Mouse (Mus musculus) heart, embryonic 11.5 days (tissue): Measurements from ENCODE around the gene Unc5cl. TPM values are rescaled to one million over a fixed set of nuclear protein-coding genes. Genes with fewer than 3 reads are reported as not detected.
A peak's percentile ranks its signal among the peaks of the same experiment; 100 is the strongest.

Source experiments
- ATAC-seq: fragments of 200-750 bp; cut with Nextera tagmentation; replicated peaks from 2 replicates; pipeline ENCODE4 v1.8.0; 2017; ENCODE audit warnings: moderate library complexity; ENCODE audit not compliant: insufficient number of reproducible peaks, low FRiP score, low TSS enrichment
- H3K27ac ChIP-seq: fragments of 300-500 bp; sonication (generic); 2 replicates; pipeline ENCODE4 v1.5.1; 2014; ENCODE audit warnings: mild to moderate bottlenecking, low read depth, low read length
- H3K27me3 ChIP-seq: fragments of 300-500 bp; sonication (generic); 2 replicates; pipeline ENCODE4 v1.6.1; 2014; ENCODE audit warnings: mild to moderate bottlenecking, low read length, mixed read lengths; ENCODE audit not compliant: control insufficient read depth, insufficient read depth
- H3K36me3 ChIP-seq: fragments of 300-500 bp; sonication (generic); 2 replicates; pipeline ENCODE4 v1.6.1; 2014; ENCODE audit warnings: mild to moderate bottlenecking, low read length, moderate library complexity, mixed read lengths; ENCODE audit not compliant: control insufficient read depth, insufficient read depth
- H3K4me1 ChIP-seq: fragments of 300-500 bp; sonication (generic); 2 replicates; pipeline ENCODE4 v1.6.1; 2014; ENCODE audit warnings: low read length; ENCODE audit not compliant: control insufficient read depth, insufficient read depth
- H3K4me2 ChIP-seq: fragments of 300-500 bp; sonication (generic); 2 replicates; pipeline ENCODE4 v1.6.1; 2014; ENCODE audit warnings: mild to moderate bottlenecking, moderate library complexity
- H3K4me3 ChIP-seq: fragments of 300-500 bp; sonication (generic); 2 replicates; pipeline ENCODE4 v1.5.1; 2014; ENCODE audit warnings: low read depth, low read length
- H3K9ac ChIP-seq: fragments of 300-500 bp; sonication (generic); 2 replicates; pipeline ENCODE4 v1.6.1; 2014; ENCODE audit warnings: mild to moderate bottlenecking, low read depth, low read length, moderate library complexity
- H3K9me3 ChIP-seq: fragments of 300-500 bp; sonication (generic); replicated peaks from 2 replicates; pipeline ENCODE4 v1.6.1; 2016; ENCODE audit warnings: low read length; ENCODE audit not compliant: control insufficient read depth
- WGBS: fragments of 180-500 bp; shearing (Covaris S2); extraction: QIAGEN DNeasy Blood & Tissue Kit; methylation state at CpG from one replicate; pipeline ENCODE4 v1.1.7; 2014; ENCODE audit not compliant: insufficient replicate concordance; 5-methylcytosine and 5-hydroxymethylcytosine counted together
- polyA plus RNA-seq: library from polyadenylated mRNA; unstranded; fragments of >200 nt; fragmentation: Nextera tagmentation; extraction: Ambion mirVana; gene quantifications from 2 replicates; pipeline ENCODE4 v1.2.1, GENCODE M21; 2014

Gene Unc5cl
- polyA plus RNA-seq, 1 experiment from 2014 or later: 0.23 TPM

- H3K9me3 ChIP-seq: no peaks in the 10 kb centered on the region
- peak overlapping the region; percentile 96 for H3K27ac ChIP-seq
- peaks cover 30% of the 10 kb centered on the region for H3K4me1 ChIP-seq
- no peaks in the 10 kb centered on the region for H3K27me3 ChIP-seq
- H3K36me3 ChIP-seq: no peaks in the 10 kb centered on the region
- 21% methylated on average over 7 of the region's 7 CpGs for WGBS
- no peak overlapping the region for H3K9ac ChIP-seq
- peak overlapping the region; percentile 17; the same call in 1 of the 2 replicates for H3K4me2 ChIP-seq
- ATAC-seq: 0 out of 2 replicates have a peak, but pooled peaks have one; percentile 26
- H3K4me3 ChIP-seq: no peak overlapping the region
Measured at GRCm38 (mm10) chr17:48437421-48437911, 17.2 kb upstream of the Unc5cl start.

DNA sequence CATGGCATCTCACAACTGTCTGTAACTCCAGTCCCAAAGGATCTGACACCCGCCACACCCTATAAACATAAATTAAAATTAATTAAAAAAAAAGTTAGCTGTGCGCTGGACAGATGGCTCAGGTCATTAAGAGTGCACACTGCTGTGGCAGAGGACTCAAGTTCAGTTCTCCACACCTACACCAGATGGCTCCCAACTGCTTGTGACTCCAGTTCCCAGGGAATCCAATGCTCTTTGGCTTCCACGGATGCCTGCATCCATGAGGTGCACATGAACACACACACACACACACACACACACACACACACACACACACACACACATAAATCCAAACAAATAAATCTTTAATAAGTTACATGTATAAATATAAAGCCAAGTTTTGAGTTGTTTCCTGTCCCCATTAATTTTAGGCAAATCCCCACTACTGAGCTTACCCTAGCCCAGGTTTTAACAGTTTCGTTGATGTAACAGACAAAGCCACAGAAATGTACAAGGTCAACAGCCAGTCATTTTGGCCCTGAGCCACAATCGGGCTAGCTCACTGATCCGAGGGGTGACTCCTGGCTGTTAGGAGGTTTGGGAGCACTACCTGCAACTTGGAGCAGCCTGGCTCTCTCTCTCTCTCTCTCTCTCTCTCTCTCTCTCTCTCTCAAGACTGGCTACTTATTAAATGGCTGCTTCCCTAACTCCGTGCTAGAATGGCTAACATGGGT is 11.8 kb upstream of the Unc5cl start:
- 74% methylated on average over 7 of the region's 7 CpGs for whole genome bisulfite sequencing
- Histone ChIP-seq H3K9me3 (no peaks in the 10 kb centered on the region), H3K27ac (no peak overlapping the region), H3K36me3 (no peaks in the 10 kb centered on the region), H3K4me1 (peaks cover 3% of the 10 kb centered on the region; the same call in 1 of the 2 replicates), H3K4me2 (no peak overlapping the region), H3K27me3 (no peaks in the 10 kb centered on the region), H3K4me3 (no peak overlapping the region), H3K9ac (no peak overlapping the region)
- ATAC-seq: no peak

DNA sequence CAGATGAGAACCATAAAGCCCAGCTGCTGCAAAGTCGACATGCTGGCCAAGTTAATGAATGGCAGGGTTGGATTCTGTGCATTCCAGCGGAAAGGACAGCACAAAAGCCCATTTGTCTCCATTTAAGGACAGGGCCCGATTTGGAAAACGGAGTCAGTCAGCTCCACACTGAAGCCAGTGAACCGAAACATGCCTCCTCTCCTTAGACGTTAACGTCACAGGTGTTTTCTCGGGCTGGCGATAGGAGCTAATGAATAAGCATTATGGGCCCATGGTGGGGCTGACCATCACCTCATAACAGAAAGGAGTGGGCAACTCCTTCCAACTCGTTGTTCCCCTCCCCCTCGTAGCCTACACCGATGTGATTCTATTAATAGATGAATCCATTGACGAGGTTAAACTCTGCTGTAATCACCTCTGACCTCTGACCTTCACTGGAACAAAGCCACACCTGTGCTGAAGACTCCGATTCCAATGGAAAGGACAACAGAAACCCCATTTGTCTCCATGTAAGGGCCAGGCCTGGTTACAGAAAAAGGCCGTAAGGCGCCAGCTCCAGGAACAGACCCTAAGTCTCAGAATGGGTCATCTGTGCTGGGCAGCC is 11.1 kb upstream of the Unc5cl start:
- Histone ChIP-seq H3K27ac (no peak overlapping the region), H3K9ac (no peak overlapping the region), H3K4me2 (no peak overlapping the region), H3K4me3 (no peak overlapping the region), H3K9me3 (no peaks in the 10 kb centered on the region), H3K4me1 (no peaks in the 10 kb centered on the region), H3K36me3 (no peaks in the 10 kb centered on the region), H3K27me3 (no peaks in the 10 kb centered on the region)
- no peak for ATAC-seq
- WGBS: 74% methylated on average over 16 of the region's 16 CpGs

DNA sequence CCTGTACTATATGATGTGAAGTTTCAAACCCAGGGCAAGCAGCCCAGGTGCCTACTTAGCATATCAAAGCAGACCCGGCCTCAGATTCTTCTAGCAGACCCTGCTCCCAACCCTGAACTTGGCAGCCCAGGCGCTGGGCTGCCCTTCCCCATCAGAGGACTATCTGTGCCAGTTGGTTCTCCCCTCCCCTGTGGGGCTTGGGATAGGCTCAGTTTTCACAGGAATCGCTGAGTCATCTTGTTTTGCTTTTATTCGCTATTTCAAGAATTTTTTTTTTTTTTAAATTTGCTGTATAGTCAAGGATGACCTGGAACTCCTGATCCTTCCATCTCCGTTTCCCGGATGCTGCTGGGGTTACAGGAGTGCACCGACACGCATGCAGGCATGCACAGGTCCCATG is 7.0 kb upstream of the Unc5cl start:
- 67% methylated on average over 8 of the region's 8 CpGs for WGBS
- H3K4me3 ChIP-seq: no peak overlapping the region
- no peak overlapping the region for H3K4me2 ChIP-seq
- no peak overlapping the region for H3K9ac ChIP-seq
- H3K36me3 ChIP-seq: no peaks in the 10 kb centered on the region
- ATAC-seq: no peak
- no peaks in the 10 kb centered on the region for H3K4me1 ChIP-seq
- H3K27me3 ChIP-seq: no peaks in the 10 kb centered on the region
- no peak overlapping the region for H3K27ac ChIP-seq
- H3K9me3 ChIP-seq: no peaks in the 10 kb centered on the region

GRCm38 (mm10) chr17:48450666-48451352 is 3.9 kb upstream of the Unc5cl start:
- WGBS: 79% methylated on average over 13 of the region's 13 CpGs

DNA sequence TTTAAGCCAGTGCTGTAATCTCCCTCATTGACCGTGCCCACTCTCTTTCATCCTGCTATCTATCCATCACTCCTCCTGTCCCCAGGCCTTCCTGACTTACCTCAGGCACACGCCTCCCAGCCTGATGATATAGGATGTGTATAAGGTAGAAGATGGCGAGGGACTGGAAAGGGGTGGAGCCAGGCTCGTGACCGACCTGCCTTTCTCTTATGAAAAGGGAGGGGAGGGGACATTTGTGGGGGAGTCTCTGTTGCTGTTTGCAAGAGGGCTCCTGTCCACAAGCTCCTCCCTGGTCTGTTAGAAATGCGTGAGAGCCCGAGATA is 3.4 kb upstream of the Unc5cl start, which contains the start of gene Tspo2:
Tspo2 (minus strand) TSS at position 170 of the 323 bp plus-strand sequence.
- Histone ChIP-seq H3K4me1 (no peaks in the 10 kb centered on the region), H3K36me3 (no peaks in the 10 kb centered on the region), H3K4me3 (no peak within 1 kb of the TSS), H3K9me3 (no peaks in the 10 kb centered on the region), H3K9ac (no peak within 1 kb of the TSS), H3K27ac (no peak within 1 kb of the TSS), H3K4me2 (no peak within 1 kb of the TSS), H3K27me3 (no peaks in the 10 kb centered on the region)
- ATAC-seq: no peak
- WGBS: 55% methylated on average over 7 of the region's 7 CpGs

More at GRCm38 (mm10) chr17:48450666-48451352, 3.9 kb upstream of the Unc5cl start:
- Histone ChIP-seq H3K36me3 (no peaks in the 10 kb centered on the region), H3K27me3 (no peaks in the 10 kb centered on the region), H3K4me1 (no peaks in the 10 kb centered on the region), H3K4me3 (no peak overlapping the region), H3K9ac (no peak overlapping the region), H3K9me3 (no peaks in the 10 kb centered on the region), H3K27ac (no peak overlapping the region), H3K4me2 (no peak overlapping the region)
- peak; percentile 58 for ATAC-seq

DNA sequence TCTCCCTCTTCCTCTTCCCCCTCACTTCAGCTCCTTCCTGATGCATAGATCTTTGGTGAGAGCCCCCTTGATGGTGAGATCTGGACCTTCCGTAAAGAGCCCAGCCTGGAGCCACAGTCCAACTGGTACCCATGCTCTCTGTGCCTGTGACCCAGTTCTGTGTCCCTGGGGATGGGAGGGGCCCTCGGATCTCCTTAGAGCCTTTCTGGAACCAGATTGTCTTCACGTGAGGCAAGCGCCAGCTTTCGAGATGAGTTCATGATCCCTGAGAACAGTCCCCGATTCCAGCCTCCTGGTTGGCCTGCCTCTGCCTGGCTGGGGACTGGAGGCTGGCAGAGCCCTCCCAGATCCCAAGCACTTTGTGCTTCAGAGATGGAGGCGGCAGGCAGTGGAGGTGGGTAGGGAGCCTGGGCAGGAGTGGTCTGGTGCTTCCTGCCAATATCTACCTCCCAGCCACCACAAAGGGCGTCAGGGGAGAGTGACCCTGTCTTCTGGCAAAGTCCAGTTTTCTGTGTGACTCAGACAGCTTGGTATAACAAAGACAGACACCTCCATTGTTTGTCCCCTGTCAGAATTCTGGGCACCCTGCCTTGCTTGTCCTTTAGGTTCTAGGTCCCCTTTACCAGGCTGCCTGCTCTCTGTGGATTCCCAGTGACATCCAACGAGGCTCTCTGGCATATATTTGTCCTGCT is 2.8 kb upstream of the Unc5cl start:
- Histone ChIP-seq H3K4me1 (no peaks in the 10 kb centered on the region), H3K9ac (no peak overlapping the region), H3K4me2 (no peak overlapping the region), H3K27me3 (no peaks in the 10 kb centered on the region), H3K4me3 (no peak overlapping the region), H3K9me3 (no peaks in the 10 kb centered on the region), H3K27ac (no peak overlapping the region), H3K36me3 (no peaks in the 10 kb centered on the region)
- WGBS: 65% methylated on average over 9 of the region's 9 CpGs
- no peak for ATAC-seq

DNA sequence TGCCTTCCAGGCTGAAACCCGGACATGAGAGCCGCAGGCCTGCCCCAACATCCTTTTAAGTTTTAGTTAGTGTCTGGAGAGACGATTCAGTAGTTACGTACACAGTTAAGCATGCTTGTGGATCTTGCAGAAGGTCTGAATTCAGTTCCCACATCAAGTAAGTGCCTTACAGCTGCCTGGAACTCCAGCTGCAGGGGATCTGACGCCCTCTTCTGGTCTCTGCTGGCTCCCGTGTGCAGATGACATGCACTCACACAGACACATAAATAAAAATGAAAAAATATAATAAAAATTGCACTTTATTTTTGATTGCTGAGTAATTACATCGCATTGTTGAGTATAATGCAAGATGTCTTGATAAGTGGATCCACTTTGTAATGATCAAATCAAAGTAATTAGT is 1.2 kb upstream of the Unc5cl start:
- Histone ChIP-seq H3K9me3 (no peaks in the 10 kb centered on the region), H3K27ac (no peak overlapping the region), H3K9ac (no peak overlapping the region), H3K4me2 (no peak overlapping the region), H3K27me3 (no peaks in the 10 kb centered on the region), H3K4me3 (no peak overlapping the region), H3K4me1 (no peaks in the 10 kb centered on the region), H3K36me3 (no peaks in the 10 kb centered on the region)
- 65% methylated on average over 7 of the region's 7 CpGs for WGBS
- ATAC-seq: no peak
